Mouse (Mus musculus): ENCODE measurements at regions not wholly inside any gene's neighbourhood (a gene's known extent, or its start where the extent isn't known, plus 50 kb on each side); places are given as distances from the start of the nearest gene placed in this dataset.

GRCm38 (mm10) chr1:77093551-77093950 lies 421.3 kb downstream of the Epha4 start:
- TF ChIP-seq CTCF (conservative IDR thresholded peaks at IDR 0.05; ENCODE audit: low read length) (no peak), POU5F1 (IDR thresholded peaks at IDR 0.05; ENCODE audit: borderline replicate concordance, low read length) (no peak)
